Mouse (Mus musculus) thymus, adult 2 months (tissue): ENCODE measurements around the gene Wdfy1.

ENCODE experiments used
- CTCF ChIP-seq: fragments of 200-500 bp; IDR thresholded peaks from 2 replicates; pipeline ENCODE4 v1.5.1; 2012; ENCODE audit warnings: mild to moderate bottlenecking, control low read depth, low read length, moderate library complexity, borderline replicate concordance; ENCODE audit not compliant: control insufficient read depth, poor library complexity, insufficient read depth; ENCODE audit errors: extremely low read depth
- POLR2A ChIP-seq: fragments of 200-500 bp; IDR thresholded peaks from 2 replicates; pipeline ENCODE4 v1.6.1; 2012; ENCODE audit warnings: mild to moderate bottlenecking, low read length, control low read depth, moderate library complexity; ENCODE audit not compliant: control insufficient read depth, poor library complexity, insufficient read depth; ENCODE audit errors: extremely low read depth

DNA sequence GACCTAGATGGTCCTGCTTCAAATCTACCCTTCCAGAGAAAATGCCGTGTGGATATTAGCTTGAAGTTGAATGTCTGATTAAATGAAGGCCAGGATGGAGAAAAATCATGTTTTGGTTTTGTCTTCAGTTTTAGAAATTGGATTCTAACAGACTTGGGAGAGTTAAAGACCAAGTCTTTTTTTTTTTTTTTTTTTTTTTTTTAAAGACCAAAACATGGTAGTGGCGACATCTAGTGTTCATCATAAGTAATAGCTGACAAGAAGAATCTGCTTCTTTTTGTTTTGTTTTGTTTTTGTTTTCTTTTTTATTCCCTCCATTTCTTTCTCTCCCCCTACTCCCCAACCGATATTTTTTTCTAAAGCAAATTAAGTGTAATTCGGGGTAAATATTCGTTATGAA, 93.0 kb downstream of the Wdfy1 start:
- TF ChIP-seq POLR2A (no peak), CTCF (no peak)
